Mouse (Mus musculus) heart, adult 18-20 months (tissue): ENCODE data around the gene Gse1. TPM values are rescaled to one million over a fixed set of nuclear protein-coding genes. Genes with fewer than 3 reads are reported as not detected.

Source experiments
- DNase-seq, 2 experiments: peaks; one replicate each; pipeline ENCODE4 v3.0.0; 2021 to 2022; ENCODE audit warnings: mixed read lengths in 1 of 2
- total RNA-seq, 2 experiments: library from RNA; stranded (reverse); gene quantifications; 2 replicates each; pipeline ENCODE4 v1.2.3; 2021

The Gse1 gene
- total RNA-seq, 2 experiments from 2014 or later, result 15.5 to 16.0 TPM

GRCm38 (mm10) chr8:120273430-120273829, 45.2 kb downstream of the Gse1 start:
- no peak for DNase-seq

- DNase-seq, result peak; percentile 91 to 95
These were observed 48.0 kb downstream of the Gse1 start for GRCm38 (mm10) chr8:120276051-120276890.

- peak; percentile 75 to 79 for DNase-seq
These were observed 48.7 kb downstream of the Gse1 start for GRCm38 (mm10) chr8:120276891-120277426.

GRCm38 (mm10) chr8:120278009-120278408, 49.8 kb downstream of the Gse1 start:
- DNase-seq, result no peak

GRCm38 (mm10) chr8:120279418-120279817, 51.2 kb downstream of the Gse1 start:
- DNase-seq, result no peak

GRCm38 (mm10) chr8:120281487-120281886, 53.2 kb downstream of the Gse1 start:
- peak; percentile 75 to 90 for DNase-seq

GRCm38 (mm10) chr8:120282465-120282864, 54.2 kb downstream of the Gse1 start:
- no peak for DNase-seq

GRCm38 (mm10) chr8:120284265-120284664, 56.0 kb downstream of the Gse1 start:
- no peak for DNase-seq

GRCm38 (mm10) chr8:120285033-120285432, 56.8 kb downstream of the Gse1 start:
- peak in 1 of 2 experiments; percentile 54 for DNase-seq

- DNase-seq, result no peak
These were observed 57.6 kb downstream of the Gse1 start for GRCm38 (mm10) chr8:120285878-120286277.

- peak; percentile 70 to 77 for DNase-seq
These were observed 60.1 kb downstream of the Gse1 start for GRCm38 (mm10) chr8:120288122-120288908.

- no peak for DNase-seq
These were observed 60.9 kb downstream of the Gse1 start for GRCm38 (mm10) chr8:120289191-120289590.

GRCm38 (mm10) chr8:120289698-120290181, 61.5 kb downstream of the Gse1 start:
- peak; percentile 90 to 92 for DNase-seq

GRCm38 (mm10) chr8:120290614-120291013, 62.4 kb downstream of the Gse1 start:
- no peak for DNase-seq

- DNase-seq, result no peak
These were observed 63.4 kb downstream of the Gse1 start for GRCm38 (mm10) chr8:120291650-120292049.

- DNase-seq, result no peak
These were observed 64.3 kb downstream of the Gse1 start for GRCm38 (mm10) chr8:120292316-120293107.

- no peak for DNase-seq
These were observed 65.4 kb downstream of the Gse1 start for GRCm38 (mm10) chr8:120293421-120294357.

- DNase-seq, result no peak
These were observed 67.0 kb downstream of the Gse1 start for GRCm38 (mm10) chr8:120294982-120295870.

GRCm38 (mm10) chr8:120297000-120297399, 68.7 kb downstream of the Gse1 start:
- no peak for DNase-seq
